Mouse (Mus musculus) cerebellum, postnatal 10 days (tissue): ENCODE results near the gene Ank3.

Experiments
- DNase-seq, 2 experiments: peaks; one replicate each; pipeline ENCODE4 v3.0.0; 2021; ENCODE audit warnings: mixed read lengths in 2 of 2

The Ank3 gene

DNA sequence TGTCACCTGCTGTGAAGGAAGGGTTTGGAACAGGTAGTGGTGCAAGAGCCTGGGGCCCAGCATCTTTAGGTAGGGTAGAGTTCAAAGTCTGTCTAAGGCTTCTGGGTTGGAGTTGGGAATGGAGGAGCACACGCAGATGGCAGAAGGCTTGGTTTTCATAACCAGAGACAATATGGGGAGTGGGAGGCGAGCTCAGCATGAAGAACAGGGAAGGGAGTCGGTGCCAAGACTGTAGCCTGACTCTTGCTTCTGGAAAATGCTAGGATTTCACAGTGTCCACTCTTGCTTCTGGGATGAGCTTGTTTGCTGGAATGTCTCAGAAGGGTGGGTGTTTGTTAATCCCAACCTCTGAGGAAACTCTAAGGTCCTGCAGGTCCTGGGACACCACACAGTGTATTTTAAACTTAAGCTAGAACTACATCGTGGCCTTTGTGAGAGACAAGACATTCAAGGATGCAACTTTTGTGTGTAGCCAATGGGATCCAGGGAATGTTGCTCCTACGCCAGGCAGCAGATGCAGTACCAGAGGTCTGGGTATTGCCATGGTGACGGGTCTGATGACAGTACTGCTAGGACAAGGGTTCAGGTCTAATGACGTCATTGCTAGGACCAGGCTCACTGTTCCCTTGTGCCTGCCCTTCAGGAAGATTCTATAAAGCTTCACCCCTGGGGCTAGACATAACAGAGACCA, 222.3 kb downstream of the Ank3 start:
- peak in 1 of 2 experiments; percentile 40 for DNase-seq

DNA sequence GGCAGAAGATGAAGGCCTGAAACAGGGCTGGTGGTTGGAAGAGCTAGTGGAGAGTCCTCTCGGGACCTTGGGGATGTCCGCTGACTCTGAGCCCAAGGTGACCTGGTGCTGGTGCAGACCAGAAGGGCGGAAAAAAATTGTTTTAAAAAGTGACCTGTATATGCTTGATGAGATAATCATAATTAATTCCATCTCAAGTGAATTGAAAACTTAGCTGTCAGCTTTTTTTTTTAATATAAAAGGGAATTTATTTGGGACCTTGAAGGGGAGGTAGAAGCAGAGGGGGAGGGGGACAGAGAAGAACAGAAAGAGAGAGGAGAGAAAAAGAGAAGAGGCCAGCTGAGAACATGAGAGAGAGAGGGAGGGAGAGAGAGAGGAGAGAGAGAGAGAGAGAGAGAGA, 229.2 kb downstream of the Ank3 start:
- DNase-seq: no peak

DNA sequence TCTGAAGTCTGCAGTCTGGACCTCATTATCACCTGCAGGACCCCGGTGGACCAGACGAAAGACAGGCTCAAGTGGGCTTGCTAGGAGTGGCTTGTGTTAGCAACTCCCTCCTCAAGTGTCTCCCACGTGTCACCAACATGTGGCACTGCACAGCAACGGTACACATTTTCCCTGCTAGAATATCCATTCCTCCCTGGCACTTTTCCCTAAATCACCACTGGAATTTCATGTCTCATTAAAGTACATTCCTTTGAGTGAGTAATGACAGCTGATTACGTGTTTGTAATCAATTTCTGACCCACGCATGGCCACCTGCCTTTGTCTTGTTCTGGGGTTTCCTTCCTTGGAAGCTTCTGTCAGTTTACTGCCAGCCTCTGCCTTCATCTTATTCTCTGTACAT, 230.2 kb downstream of the Ank3 start:
- DNase-seq: no peak

DNA sequence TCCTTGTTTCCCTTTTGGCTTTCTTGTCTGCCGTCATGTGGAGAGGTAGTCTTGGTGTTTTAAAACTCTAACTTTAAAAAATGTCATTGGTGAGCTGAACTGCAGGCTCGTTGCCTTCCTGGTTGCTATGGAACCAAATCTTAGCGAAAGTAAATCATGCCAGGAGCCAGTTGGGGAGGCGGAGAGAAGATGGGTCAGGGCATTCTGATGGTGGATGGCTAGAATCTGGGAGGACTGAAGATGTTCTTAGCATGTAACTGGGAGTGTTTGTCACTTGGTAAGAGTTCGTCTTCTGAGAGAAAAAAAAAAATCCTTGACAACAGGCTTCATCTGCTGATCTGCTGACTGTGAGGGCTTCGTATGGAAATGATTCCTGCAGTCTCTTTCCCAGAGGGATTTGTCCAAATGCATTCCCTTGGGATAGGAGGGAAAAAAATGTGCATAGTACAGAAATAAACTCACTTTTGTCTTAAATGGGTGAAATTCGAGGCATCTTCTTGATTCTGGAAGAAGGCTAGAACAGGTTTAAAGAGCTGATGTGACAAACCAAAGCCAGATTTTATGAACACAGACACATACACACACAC, 232.3 kb downstream of the Ank3 start:
- DNase-seq: peak; percentile 35 to 37

DNA sequence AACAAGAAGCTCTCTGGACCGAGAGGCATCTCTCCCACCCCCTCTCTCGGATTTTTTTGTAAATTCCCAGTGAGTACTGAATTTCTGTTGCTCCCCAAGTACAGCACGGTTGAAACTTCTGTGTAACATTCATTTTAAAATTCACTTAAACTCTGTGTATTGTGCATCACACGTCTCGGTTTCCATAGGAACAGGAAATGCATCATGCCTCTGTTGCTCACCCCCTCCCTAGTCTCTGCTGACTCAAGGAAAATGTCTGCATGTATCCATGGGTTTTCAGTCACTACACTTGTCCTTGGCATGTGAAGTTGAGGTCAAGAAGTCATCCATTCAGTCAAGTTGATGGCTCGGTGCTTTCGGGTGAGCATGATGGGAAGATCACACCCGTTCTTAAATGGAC, 234.3 kb downstream of the Ank3 start:
- DNase-seq: no peak

DNA sequence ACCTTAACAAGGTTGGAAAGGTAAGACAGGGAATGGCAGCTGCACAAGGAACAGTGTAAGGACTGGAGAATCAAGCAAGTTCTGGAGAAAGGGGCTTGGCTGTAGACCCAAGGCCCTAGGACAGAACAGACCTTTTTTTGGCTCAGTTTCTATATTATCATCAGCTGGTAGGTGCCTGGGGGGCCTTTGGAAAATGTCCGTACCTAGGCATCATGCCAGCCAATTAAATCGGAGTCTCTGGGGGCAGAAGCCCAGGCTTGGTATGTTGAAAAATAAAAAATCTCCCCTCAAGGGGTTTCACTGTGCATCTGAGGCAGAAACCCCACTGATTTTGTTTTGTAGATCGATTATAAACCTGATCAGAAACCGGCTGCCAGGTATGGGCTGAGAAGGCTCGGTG, 236.3 kb downstream of the Ank3 start:
- peak; percentile 57 to 64 for DNase-seq

DNA sequence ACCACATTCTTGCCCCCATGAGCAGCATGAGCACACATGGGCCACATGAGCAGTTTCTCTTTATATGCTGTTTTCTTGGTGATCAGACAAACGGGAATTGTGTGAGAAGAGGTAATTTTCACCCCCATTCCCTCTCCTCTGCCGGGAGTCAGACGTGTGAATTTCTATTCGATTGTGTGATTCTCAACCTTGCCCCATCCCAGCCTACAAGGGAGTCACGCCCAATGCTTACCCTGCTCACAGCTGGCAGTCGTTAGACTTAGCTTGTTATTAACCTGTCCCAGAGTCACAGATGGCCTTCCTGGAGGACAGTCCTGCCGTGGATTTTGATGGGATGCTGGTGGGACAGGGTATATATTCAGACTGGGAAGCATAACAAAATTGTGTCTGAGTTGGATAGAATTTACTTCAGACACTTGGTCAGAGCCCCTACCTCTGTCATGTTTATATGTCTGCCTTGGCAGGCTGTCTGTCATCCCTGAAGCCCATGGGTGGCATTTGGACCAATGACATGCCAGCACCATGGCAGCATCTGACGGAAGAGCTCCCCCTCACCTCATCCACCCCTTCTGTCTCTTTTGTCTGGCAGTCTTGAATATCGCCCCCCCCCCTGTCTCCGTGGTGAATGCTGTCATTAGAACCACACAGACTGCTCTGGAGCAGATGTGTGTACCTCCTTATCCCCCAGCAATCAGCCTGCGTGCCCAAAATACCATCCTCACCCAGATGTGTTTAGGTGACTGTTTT, 237.5 kb downstream of the Ank3 start:
- peak; percentile 50 to 61 for DNase-seq

DNA sequence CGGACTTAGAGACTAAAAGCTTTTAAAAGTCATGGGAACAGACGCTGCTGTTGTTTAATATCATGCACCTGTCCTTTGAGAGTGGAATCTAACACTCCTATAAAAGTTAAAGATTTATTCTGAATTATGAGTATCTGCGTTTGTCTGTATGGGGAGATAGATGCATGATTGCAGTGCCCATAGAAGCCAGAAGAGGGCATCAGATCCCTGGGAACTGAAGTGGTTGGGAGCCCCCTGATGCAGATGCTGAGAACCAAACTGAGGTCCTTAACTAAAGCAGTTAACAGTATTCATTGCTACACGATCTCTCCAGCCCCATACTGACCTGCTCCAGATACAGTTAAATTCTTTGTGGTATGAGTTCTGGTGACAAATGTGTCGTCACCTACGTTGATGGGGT, 240.6 kb downstream of the Ank3 start:
- peak in 1 of 2 experiments; percentile 17 for DNase-seq

DNA sequence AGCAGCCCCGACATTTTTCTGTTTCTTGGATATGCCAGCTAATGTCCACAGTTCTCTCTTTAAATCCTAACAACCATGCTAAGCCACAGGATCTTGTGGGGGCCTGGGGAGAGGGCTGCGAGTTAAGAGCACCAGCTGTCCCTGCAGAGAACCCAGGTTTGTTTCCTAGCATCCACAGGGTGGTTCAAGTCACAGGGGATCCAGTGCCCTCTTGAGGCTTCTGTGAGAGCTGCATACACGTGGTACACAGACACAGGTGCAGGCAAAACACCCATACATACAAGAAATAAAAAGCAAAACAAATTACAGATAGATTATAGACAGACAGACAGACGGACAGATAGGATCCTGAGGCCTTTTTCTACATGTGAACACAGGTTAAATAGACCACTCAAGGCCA, 242.0 kb downstream of the Ank3 start:
- DNase-seq: peak in 1 of 2 experiments; percentile 21

DNA sequence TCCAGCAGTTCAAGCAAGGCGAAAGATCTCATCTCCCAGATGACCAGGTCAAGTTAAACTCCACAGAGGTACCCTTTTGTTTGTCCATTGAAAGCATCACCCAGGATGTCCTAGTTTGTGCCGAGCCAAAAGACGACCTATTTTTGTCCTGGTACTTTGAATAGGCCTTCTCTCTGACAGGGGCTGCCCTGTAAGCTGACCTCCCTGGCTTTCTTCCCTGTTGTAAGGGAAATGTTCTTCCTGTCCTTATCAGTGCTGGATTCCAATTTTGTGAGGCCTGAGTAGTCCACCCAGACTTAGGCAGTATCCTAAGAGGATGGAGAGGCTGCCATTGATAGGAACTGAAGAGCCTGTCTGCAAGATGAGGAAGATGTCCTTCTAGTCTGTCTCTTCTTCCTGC, 244.9 kb downstream of the Ank3 start:
- DNase-seq: no peak

DNA sequence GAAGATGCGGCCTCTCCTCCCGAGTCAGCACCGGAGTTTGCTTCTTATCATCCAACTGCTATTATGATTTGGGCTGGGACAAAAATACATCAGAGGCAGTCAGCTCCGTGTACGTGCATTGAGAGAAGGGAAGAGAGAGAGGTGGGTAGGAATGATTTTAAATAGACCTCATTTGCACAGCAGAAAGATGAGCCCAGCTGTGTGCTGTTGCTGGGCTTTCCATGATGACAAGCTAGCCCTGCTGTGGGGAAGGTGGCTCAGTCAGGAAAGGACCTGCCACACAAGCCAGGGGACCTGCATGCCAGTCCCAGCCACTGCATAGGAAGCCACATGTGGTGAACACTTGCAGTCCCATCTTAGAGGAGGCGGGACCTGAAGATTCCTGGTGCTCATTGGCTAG, 245.4 kb downstream of the Ank3 start:
- DNase-seq: no peak

DNA sequence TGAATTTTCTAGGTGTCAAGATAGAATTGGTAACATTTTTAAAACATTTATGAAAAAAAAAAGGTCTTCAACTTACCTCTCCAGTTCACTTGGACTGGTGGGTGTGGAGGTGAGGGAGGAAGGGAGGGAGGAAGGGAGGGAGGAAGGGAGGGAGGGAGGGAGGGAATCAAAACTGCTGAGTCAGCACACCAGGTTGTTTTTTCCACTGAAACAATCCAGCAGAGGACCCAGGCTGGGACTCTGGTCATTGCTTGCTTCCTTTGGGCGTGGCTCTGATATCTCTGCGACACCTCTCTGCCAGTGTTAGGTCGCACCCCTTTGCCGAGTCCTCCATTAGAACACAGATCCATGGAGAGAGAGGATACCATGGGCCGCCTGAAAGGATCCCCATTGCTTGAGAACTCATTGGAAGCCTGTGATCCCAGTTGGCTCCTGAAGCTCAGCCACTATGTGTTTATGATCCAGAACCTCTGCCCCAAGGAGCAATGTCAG, 246.8 kb downstream of the Ank3 start:
- DNase-seq: no peak

DNA sequence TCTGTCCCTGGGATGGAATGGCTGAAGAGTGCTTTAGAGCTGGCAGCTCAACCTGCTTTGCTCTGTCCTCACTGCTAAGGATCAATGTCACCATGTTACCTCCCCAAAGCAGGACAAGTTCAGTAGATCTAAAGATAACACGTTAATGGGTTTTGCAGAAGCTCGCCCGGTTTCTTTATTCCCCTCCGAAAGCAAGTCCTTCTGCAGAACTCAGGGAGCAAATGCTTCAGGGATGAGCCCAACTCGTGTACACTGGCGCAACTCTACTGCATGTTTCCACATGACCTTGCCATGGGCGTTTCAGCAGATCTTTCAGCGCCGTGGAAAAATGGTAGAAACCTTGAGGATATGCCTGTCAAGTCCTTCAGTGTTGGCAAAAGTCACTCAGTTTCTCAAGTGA, 247.4 kb downstream of the Ank3 start:
- DNase-seq: no peak

DNA sequence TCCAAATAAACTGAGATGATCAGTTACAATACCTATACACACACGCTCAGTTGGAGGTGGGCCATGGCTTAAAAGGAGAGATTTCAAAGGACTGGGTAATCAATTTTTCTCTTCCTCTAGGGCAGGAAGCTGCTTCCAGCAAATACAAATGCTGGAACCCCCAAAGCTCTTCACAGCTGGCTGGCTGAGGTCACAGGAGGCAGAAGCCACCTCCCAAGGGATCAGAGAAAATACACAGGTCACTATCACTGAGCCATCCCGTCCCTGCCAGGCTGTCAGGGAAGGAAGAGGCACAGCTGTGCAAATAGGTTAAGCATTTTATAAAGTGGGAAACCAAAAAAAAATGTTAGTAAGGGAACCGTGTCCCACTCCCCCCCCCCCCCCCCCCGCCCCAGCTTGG, 251.5 kb downstream of the Ank3 start:
- DNase-seq: no peak

DNA sequence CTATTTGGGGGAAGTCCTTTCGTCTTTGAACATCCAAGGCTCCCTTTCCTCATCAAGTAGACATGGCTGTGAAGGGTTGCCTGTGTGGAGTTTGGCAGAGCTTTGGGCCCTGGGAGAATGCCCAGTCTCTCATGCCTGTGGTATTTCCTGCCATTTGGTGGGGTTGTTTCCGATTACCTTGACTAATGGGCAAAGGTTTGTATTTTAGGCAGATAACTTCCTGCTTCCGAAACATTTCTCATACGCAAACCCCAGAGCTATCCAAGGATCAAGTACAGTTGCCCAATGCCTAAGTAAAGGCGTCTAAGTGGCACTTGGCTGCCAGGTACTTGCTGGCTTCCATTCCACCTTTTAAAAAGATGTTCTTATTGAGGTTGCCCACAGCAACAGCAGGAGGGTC, 254.1 kb downstream of the Ank3 start:
- peak; percentile 87 to 88 for DNase-seq

DNA sequence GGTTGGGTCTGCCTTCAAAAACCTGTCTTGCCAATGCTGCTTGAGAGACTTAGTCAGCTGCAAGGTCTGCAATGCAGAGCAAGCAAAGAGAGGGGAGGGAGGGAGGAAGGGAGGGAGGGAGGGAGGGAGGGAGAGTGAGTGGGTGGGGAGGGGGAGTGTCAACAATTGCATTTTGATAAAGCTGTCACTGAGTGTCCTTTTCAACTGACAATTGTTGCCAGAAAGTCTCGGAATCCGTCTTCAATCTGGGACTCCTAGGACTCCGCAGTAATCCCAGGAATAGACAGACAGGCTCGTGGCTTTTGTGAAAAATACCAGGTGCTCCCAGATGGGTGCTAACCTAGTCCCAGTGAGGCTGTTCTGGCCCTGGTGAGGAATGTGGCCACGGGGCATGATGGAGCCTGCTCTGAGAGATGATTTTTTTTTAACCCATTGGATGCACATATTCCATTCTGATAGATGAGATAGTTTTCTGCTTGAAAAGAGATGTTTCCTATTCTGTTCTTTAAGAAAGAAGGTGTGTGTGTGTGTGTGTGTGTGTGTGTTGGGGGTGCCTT, 254.6 kb downstream of the Ank3 start:
- no peak for DNase-seq

DNA sequence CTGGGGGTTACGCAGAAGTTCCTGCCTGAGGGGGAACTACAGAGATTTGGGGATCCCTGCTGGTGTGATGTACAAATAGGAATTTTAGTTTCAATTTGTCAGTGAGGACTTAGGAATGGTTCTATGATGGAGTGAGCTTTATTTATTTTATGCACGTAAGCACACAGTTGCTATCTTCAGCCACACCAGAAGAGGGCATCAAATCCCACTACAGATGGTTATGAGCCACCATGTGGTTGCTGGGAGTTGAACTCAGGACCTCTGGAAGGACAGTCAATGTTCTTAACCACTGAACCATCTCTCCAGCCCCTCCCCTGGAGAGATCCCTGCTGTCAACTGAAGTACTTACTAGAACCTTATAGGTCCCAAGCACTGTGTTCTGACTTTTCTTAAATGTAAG, 255.6 kb downstream of the Ank3 start:
- no peak for DNase-seq

DNA sequence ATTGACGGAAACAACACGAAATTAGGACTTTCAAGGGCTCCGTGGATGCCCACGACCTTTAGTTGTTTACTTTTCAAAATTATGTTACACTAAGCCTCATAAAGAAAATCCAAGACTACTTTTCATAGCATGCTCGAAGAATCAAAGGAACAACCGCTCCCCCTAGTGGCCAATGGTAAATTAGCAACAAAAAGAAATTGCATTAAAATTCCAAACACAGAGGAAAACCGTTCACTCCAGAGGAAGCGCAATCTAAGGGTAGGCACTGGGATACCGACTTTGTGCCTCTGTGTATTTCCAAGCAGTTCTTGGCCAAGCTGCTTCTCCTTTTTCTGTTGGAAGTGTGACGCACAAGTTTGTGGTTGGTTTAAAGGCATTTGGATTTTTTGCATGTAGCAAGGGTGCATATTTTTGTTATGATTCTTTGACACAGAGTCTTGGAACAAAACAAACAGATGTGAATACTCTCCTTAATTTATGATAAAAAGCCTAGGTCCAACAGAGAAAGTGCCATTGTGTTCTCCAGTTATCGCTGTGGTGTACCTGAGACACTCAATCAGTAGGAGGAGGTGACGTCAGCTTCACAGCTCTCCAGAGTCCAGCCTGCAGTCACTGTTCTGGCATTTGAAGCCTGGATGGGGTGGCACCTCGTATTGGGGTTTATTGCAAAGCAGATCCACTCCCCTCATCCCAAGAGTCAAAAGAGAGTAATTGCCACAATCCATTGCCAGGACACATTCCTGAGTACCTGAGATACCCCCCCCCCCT, 256.5 kb downstream of the Ank3 start:
- peak; percentile 75 to 87 for DNase-seq

DNA sequence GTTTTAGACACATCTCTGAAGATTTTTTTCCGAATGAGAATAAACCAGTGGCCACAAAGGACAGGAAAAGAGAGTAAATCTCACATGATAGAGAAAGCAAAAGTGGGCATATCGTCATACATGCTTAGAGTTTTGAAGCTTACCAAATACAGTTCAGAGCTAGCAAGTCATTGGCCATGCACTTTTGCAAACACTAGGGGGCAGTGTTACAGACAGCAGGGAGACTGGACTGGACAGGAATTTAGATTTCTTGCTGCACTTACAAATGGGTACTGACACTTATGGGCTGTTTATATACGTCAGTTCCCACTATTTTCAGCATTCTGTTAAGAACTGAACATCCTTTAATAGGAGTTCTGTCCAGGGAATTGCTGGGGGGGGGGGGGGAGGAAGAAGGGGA, 257.7 kb downstream of the Ank3 start:
- peak; percentile 79 to 88 for DNase-seq

DNA sequence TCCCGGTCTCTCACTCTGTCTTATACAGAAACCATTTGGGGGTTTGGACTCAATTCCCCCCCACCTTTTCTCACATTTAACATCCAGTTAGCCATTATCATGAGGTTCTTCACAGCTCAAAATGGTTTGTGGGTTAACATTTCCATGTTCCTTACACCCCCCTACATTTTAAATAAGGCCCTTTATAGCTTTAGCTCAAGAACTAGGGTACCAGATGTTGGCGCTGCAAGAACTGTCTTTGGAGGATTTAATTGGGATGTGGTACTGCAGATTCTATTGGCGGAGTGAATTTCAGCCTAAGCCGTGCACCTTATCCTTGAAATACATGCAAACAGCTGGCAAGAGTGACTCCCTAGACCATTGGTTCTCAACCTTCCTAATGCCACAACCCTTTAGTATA, 261.2 kb downstream of the Ank3 start:
- no peak for DNase-seq

DNA sequence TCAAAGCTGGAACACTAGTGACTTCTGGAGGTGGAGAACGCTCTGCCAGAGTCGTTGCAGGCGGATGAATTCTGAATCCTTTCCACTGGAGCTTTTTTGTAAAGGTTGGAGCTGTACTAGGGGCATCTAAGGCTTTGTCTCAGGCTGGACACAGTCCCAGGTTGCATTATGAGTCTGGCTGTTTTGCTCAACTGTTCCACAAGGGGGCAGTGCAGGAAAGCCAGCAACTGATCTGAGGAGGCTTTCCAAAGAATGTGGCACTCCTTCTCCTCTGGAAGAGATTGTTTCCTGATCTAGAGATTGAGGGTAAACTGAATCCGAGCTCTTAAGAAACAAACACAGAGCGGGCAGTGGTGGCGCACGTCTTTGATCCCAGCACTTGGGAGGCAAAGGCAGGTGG, 263.8 kb downstream of the Ank3 start:
- DNase-seq: peak; percentile 93 to 94

DNA sequence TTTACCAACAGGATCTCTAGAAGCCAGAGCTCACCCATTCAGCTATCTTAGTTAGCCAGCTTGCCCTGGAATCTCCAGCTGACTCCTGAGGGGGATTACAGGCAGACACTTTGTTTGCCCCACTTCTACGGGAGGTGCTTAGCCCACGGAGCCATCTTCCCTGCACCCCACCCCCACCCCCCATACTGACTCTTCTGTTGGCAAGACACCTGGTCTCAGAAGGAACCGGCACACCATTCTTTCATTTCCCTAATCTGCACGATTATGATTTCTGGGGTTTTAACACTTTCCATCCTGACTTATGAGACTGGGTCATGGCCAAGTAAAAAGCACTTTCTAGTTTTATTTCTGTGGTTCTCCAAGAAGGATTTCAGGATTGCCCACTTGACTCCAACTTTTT, 268.9 kb downstream of the Ank3 start:
- no peak for DNase-seq

DNA sequence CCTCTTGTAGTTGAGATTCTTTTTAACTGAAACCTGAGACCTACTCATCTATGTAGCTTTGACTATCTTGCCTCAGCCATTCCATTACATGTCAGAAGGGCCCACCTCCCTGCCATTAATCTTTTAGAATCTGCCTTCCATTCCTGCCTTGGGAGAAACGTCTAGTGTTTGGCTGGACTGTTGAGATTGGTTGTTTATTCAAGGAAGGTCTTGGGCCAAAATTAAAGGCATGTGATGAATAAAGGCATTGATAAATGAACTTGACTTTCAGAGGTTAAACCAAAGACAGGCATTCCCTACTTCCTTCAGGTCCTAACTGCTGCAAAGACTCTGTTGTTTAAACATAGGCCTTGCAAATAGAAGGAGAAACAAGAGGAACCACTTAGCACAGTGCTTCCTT, 271.9 kb downstream of the Ank3 start:
- no peak for DNase-seq
